Mouse (Mus musculus) WW6 (cell line): ENCODE data around the gene 4930579G24Rik.
A peak's percentile ranks its signal among the peaks of the same experiment; 100 is the strongest.

ENCODE experiments used
- DNase-seq: peaks from one replicate; pipeline ENCODE4 v3.0.0-alpha.2; 2013; ENCODE audit warnings: low read depth, low spot score

The 4930579G24Rik gene

GRCm38 (mm10) chr3:79628561-79629415 lies at the start of gene 4930579G24Rik:
Gene 4930579G24Rik, plus strand, starts transcription at chr3:79629079.
- peak; percentile 98 for DNase-seq

GRCm38 (mm10) chr3:79579891-79580575 lies 48.8 kb upstream of the 4930579G24Rik start:
- no peak for DNase-seq

GRCm38 (mm10) chr3:79586804-79587203 lies 42.1 kb upstream of the 4930579G24Rik start:
- DNase-seq, result peak; percentile 79

GRCm38 (mm10) chr3:79589671-79590070 lies 39.2 kb upstream of the 4930579G24Rik start:
- DNase-seq, result no peak

- DNase-seq, result peak; percentile 61
Observed at GRCm38 (mm10) chr3:79590863-79591792, 37.8 kb upstream of the 4930579G24Rik start, which contains the start of gene Ppid. Gene Ppid, plus strand, starts transcription at chr3:79591342.

GRCm38 (mm10) chr3:79591793-79592471 lies 36.9 kb upstream of the 4930579G24Rik start:
- DNase-seq, result no peak

- no peak for DNase-seq
Observed at GRCm38 (mm10) chr3:79595468-79595867, 33.4 kb upstream of the 4930579G24Rik start.

- DNase-seq, result no peak
Observed at GRCm38 (mm10) chr3:79609886-79610285, 19.0 kb upstream of the 4930579G24Rik start.

GRCm38 (mm10) chr3:79627484-79628181 lies 1.2 kb upstream of the 4930579G24Rik start:
- DNase-seq, result no peak

- DNase-seq, result no peak
Observed at GRCm38 (mm10) chr3:79628182-79628560, 708 bp upstream of the 4930579G24Rik start.

GRCm38 (mm10) chr3:79629416-79629730 lies 494 bp downstream of the 4930579G24Rik start, which contains the start of gene Etfdh:
Gene Etfdh, minus strand, starts transcription at chr3:79629500.
- no peak for DNase-seq

GRCm38 (mm10) chr3:79652129-79652528 lies 23.2 kb downstream of the 4930579G24Rik start:
- DNase-seq, result no peak

GRCm38 (mm10) chr3:79656682-79657081 lies 27.8 kb downstream of the 4930579G24Rik start:
- DNase-seq, result no peak

GRCm38 (mm10) chr3:79664787-79665408 lies 36.0 kb downstream of the 4930579G24Rik start:
- DNase-seq, result peak; percentile 28

GRCm38 (mm10) chr3:79670556-79670955 lies 41.7 kb downstream of the 4930579G24Rik start:
- DNase-seq, result no peak

- no peak for DNase-seq
Observed at GRCm38 (mm10) chr3:79672188-79672587, 43.3 kb downstream of the 4930579G24Rik start.

- peak; percentile 16 for DNase-seq
Observed at GRCm38 (mm10) chr3:79673082-79673481, 44.2 kb downstream of the 4930579G24Rik start.

- DNase-seq, result no peak
Observed at GRCm38 (mm10) chr3:79674641-79675040, 45.8 kb downstream of the 4930579G24Rik start.

- no peak for DNase-seq
Observed at GRCm38 (mm10) chr3:79676411-79676810, 47.5 kb downstream of the 4930579G24Rik start.
